Mouse (Mus musculus): Measurements from ENCODE around the gene Rab5if.
"Not testable (repeated sequence)": the region's sequence is repeated elsewhere in the genome, so short reads cannot be mapped to it uniquely, and the experiment has no call there.

The Rab5if gene

DNA sequence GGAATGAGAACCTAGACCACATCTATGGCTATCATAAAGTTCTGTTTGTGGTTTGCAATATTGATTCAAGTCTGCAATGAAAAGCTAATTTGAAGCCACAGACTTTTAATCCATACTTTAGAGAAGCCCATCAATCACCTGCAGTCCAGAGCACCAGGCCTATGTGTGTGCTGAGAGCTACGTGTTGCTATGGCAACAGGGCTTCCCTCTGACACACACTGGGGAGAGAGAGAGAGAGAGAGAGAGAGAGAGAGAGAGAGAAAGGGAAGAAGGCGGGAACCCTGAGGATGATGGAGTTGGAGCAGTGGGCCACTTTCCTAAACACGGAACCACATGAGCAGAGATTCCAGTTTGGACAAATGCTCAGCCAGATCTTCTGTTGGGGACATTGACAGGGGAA is 29.3 kb downstream of the Rab5if start:
- DNase-seq, result no peak

DNA sequence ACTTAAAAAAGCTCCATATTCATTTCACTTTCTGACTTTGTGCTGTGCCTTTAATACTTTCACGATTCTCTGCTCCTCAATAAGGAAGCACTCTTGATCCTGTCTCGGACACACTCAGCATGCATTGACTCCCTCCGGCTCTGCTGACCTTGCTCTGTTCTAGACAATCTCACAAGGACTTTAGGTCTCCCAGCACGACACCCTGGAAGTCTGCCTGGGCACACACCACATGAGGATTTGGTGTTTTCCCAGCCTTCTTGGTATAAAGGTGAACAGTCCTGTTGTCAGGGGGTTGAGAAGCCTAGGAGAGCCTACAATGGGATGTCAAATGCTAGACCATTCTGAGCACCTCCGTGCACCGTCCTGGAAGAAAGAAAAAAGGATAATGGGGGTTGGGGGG is 29.9 kb downstream of the Rab5if start:
- DNase-seq, result no peak

DNA sequence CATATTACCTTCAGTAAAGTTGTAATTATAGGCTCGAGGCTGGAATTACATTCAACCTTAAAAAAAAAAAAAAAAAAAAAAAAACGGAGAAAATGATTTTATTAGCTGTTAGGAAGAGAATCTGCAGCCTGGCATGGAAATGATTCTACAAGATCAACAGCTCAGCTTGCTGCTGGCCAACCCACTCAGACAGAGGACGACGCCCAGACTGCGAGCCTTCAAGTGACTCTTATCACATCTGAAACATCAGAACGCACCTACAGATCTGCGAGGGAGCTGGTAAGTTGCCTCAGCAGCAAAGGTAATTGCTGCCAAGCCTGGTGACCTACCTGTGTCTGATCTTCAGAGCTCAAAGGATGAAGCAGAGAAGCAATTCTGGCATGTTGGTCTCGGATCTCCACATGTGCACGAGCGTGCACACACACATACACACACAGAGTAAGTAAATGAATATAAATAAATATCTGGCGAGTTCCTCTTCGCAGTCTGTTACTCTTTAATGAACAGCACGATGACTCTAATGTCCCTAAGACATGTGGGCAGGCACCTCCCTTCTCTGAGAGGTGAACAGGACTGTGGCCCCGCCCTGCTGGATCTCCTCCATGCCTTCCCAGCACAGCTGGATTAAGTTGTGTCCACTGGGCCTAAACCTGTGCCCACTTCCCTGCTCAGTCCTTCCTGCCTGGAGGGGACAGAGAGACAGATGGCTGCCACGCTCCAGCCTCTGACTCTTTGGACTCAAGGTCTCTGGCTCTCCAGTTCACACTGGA is 31.8 kb downstream of the Rab5if start:
- peak in 1 of 2 experiments; percentile 45 for DNase-seq

GRCm38 (mm10) chr2:156896384-156896914 is 33.5 kb downstream of the Rab5if start:
- peak in 1 of 2 experiments; percentile 33 for DNase-seq

GRCm38 (mm10) chr2:156897034-156897433 is 34.1 kb downstream of the Rab5if start:
- DNase-seq, result no peak

GRCm38 (mm10) chr2:156898374-156898773 is 35.4 kb downstream of the Rab5if start:
- peak in 1 of 2 experiments; percentile 10 for DNase-seq

GRCm38 (mm10) chr2:156899184-156899583 is 36.3 kb downstream of the Rab5if start:
- peak in 1 of 2 experiments; percentile 8 for DNase-seq

- DNase-seq, result no peak
These were observed 38.4 kb downstream of the Rab5if start for GRCm38 (mm10) chr2:156901344-156901743.

GRCm38 (mm10) chr2:156901883-156902282 is 39.0 kb downstream of the Rab5if start:
- no peak for DNase-seq

GRCm38 (mm10) chr2:156902411-156902810 is 39.5 kb downstream of the Rab5if start:
- DNase-seq, result not testable (repeated sequence)

GRCm38 (mm10) chr2:156903367-156903766 is 40.4 kb downstream of the Rab5if start:
- DNase-seq, result no peak

DNA sequence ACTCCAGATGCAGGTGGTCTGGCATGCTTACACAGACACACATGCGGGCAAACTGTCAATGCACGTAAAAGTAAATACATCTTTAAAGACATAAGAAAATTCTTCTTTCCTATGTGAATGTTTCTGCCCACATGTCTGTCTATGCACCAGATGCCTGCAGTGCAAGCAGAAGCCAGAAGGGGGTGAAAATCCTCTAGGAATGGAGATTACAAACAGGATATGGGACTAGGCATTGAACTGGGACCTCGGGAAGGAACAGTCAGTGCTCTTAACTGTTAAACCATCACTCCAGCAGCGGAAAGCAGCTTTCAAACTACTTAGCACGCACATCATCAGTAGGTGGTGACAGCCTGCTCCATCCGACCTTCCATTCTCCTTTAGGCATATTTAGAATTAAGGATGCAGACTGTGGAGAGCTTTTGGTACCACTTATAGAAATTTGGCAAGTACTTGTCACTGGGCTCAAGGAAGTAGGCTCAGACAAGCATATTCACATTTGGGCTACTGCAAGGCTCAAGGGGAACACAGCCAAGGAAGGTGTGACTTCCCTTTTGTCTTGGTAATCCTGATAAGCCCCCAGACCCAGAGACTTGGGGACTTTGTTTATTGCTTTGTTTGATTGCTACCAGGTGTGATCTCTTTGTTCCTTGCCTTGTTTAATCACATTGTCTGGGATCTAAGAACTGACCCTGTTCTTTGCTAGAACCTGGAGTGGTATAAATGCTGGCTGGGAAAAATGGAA is 42.2 kb downstream of the Rab5if start:
- peak in 1 of 2 experiments; percentile 78 for DNase-seq

DNA sequence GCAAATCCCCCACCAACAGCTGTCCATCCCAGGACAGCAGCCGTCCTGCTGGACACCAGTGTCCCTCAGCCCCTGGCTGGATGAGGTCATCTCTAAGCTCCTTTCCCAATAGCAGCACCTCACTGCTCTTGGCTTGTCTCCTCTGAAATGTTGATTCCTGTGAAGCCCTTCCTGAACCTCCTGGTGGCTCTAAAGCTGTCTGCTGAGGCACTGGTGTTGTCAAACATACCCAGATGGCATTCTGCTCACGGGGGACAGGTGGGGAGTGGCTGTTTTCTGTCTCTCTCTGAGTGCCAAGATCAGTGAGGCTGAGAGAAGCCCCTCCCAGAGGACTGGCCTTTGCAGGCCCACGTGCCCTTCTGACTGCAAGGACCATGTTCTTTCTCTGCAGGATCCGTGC is 43.0 kb downstream of the Rab5if start:
- DNase-seq, result not testable (repeated sequence)

DNA sequence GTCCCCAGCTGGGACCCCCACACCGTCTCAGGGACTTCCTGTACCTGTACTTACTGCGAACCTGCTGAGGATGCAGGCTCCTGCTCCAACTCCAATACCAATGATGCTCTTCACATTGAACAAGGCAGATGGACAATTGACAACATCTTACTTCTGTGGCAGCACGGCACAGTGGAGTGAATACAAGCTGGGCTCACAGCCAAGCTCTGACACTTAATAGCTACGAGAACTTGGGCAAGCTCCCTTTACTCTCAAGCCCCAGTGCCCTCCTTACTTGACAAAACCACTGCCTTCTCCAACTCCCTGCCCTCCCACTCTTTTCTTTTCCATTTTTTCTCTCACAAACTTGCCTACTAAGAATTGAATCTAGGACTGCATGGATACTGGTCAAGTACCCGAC is 50.3 kb downstream of the Rab5if start:
- DNase-seq, result no peak

DNA sequence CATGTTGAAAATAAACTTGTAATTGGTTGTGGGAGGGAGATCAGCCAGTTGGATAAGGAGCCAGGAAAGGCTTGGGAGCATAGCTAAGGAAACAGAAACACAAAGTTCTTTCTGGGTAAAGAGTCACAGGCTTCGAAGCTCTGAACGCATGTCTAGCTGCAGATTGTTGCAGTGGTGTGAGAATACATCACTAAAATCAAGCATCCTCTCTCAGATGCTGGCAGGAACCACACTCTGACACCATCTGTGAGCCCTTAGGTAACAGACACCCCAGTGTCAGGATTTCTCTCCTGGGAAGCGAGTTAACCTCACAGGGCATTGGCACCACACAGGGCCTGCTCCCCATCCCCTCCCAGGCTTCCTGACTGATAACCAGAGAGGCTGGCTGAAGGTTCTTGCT is 52.6 kb downstream of the Rab5if start:
- no peak for DNase-seq

- no peak for DNase-seq
These were observed 53.6 kb downstream of the Rab5if start for GRCm38 (mm10) chr2:156916419-156917125.

GRCm38 (mm10) chr2:156918562-156918961 is 55.6 kb downstream of the Rab5if start:
- DNase-seq, result no peak

- DNase-seq, result not testable (repeated sequence)
These were observed 56.3 kb downstream of the Rab5if start for GRCm38 (mm10) chr2:156919191-156919590.

DNA sequence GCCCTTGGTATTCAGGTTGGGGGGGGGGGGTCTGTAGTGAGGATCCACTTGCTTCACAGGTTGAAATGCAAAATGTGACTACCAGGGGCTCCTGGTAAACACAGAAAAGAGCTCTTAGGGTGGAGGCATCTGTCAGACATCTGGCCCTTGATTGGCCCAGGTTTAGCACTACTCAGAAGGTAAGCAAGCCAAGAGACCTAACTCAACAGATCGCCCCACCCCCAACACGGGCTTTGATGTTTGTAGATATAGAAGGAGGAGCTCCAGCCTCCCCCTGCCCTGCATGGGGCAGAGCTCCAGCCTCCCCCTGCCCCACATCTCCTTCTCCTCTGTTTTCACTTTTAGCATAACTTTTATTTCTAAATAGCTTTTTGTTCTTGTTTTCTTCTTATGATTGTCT is 56.9 kb downstream of the Rab5if start:
- DNase-seq, result no peak

GRCm38 (mm10) chr2:156923057-156923456 is 60.1 kb downstream of the Rab5if start:
- no peak for DNase-seq

All from lung, postnatal 4 days (tissue).